Mouse (Mus musculus) spleen, adult 2 months (tissue): ENCODE measurements at regions not wholly inside any gene's neighbourhood (a gene's known extent, or its start where the extent isn't known, plus 50 kb on each side); places are given as distances from the start of the nearest gene placed in this dataset.

Experiments used
- CTCF ChIP-seq: fragments of 200-500 bp; IDR thresholded peaks from 2 replicates; pipeline ENCODE4 v1.5.1; 2011; ENCODE audit warnings: mild to moderate bottlenecking, inconsistent platforms; ENCODE audit not compliant: insufficient read depth, insufficient read length, insufficient replicate concordance; ENCODE audit errors: extremely low read depth
- POLR2A ChIP-seq: fragments of 200-500 bp; IDR thresholded peaks from 2 replicates; pipeline ENCODE4 v1.6.1; 2011; ENCODE audit warnings: low read depth, low read length, inconsistent platforms

DNA sequence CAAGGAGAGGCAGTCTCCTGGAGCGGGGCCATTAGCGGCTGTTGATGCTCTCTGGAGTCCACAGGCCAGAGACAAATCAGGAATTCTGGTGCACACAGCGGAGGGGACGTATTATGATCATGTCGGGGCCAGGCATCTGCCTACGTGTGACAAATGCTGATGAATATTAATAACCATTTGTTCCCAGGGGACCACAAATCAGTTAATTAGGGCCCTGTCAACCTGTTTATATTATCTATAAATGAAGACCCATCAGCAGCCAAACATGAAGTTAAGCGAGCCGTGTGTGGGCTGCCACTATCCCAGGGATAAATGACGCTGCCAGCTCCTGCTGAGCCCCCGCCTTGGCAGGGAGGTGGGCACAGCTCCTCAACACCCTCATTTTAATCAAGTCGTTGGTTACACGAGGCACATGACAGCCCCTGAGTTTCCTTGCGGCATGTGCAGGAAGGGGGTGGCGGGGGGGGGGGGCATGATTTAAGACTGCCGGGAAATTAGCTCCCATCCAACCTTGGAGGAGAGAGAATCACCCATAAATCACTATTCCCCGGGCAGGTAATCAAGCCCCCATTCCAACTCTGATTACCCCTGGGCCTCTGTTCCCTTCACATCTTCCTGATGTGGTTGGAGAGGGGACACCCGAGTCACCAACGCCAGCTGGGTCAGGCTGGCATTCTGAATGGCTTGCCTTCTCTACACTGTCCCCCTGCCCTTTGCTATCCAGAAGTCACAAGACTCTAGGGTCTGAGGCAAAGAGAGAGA, 191.1 kb upstream of the Sulf2 start:
- TF ChIP-seq CTCF, result no peak
- TF ChIP-seq POLR2A, result no peak
